Mouse (Mus musculus): ENCODE results near the gene Mroh7. TPM values are rescaled to one million over a fixed set of nuclear protein-coding genes. Genes with fewer than 3 reads are reported as not detected.

Mroh7 gene
- polyA plus RNA-seq (2014; fragmentation: Illumina TruSeq; extraction: RNeasy Lipid Tissue Mini Kit (QIAGEN cat#74804); ENCODE audit: low read depth, low replicate concordance): not detected

DNA sequence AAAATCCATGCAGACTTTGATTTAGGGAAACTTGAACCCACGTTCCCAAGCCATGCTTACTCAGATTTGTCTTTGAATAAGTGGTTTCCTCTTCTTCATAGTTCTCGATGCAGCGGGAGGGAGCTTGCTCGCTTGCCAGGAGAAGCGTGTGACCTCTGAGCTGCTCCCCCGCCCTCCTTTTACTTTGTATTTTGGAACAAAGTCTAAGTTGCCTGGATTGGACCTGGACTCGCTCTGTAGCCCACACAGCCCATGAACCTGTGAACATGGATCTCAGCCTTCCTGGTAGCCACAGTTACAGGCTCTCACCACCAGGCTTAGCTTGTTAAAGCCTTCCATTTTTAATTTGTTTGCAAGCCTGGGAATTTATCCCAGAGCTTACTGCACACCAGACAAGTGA is at the start of gene Mroh7:
Gene Mroh7, minus strand, starts transcription at position 112 of the 400 bp plus-strand sequence.

DNA sequence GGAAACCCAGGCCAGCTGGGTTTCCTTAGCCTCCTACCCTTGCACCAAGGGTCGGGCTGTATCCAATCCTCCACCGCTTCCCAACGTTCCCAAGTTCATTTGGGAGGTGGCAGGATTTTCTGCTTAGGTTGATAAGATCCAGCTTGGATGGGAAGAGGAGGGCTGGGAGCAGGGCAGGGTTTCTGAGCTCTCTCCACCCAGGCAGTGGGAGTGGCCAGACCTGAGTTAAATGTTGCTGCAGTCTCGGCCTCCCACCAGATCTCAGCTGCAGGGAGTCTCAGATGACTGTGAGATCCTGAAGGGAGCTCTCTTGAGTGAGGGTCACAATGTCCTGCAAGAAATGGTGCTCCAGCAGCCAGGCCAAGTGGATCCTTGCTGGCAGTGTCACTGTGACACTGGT is 2.9 kb upstream of the Mroh7 start, which contains the start of gene Fam151a:
Gene Fam151a, plus strand, starts transcription at position 254 of the 400 bp plus-strand sequence.

GRCm38 (mm10) chr4:106678442-106679118 is 52.1 kb downstream of the Mroh7 start, which contains the start of gene Ttc4:
Gene Ttc4, minus strand, starts transcription at chr4:106678944.

GRCm38 (mm10) chr4:106650833-106651527 is 79.7 kb downstream of the Mroh7 start, which contains the start of gene Pars2:
Gene Pars2, plus strand, starts transcription at chr4:106651069.

Other genes with a start within 250 kb of the Mroh7 start
- gene Bsnd, start 238.6 kb downstream of the Mroh7 start, polyA plus RNA-seq (2014; fragmentation: Illumina TruSeq; extraction: RNeasy Lipid Tissue Mini Kit (QIAGEN cat#74804); ENCODE audit: low read depth, low replicate concordance): not detected
- gene Dhcr24, start 169.9 kb downstream of the Mroh7 start, polyA plus RNA-seq (2014; fragmentation: Illumina TruSeq; extraction: RNeasy Lipid Tissue Mini Kit (QIAGEN cat#74804); ENCODE audit: low read depth, low replicate concordance): 47.8 TPM
- gene Lexm, start 113.7 kb downstream of the Mroh7 start, polyA plus RNA-seq (2014; fragmentation: Illumina TruSeq; extraction: RNeasy Lipid Tissue Mini Kit (QIAGEN cat#74804); ENCODE audit: low read depth, low replicate concordance): not detected
- gene Ttc22, start 108.5 kb downstream of the Mroh7 start, polyA plus RNA-seq (2014; fragmentation: Illumina TruSeq; extraction: RNeasy Lipid Tissue Mini Kit (QIAGEN cat#74804); ENCODE audit: low read depth, low replicate concordance): not detected
- 0.58 TPM for gene Pars2, start 79.9 kb downstream of the Mroh7 start, polyA plus RNA-seq (2014; fragmentation: Illumina TruSeq; extraction: RNeasy Lipid Tissue Mini Kit (QIAGEN cat#74804); ENCODE audit: low read depth, low replicate concordance)
- gene Ttc4, start 52.0 kb downstream of the Mroh7 start, polyA plus RNA-seq (2014; fragmentation: Illumina TruSeq; extraction: RNeasy Lipid Tissue Mini Kit (QIAGEN cat#74804); ENCODE audit: low read depth, low replicate concordance): 14.6 TPM
- gene Fam151a, start 3.0 kb upstream of the Mroh7 start, polyA plus RNA-seq (2014; fragmentation: Illumina TruSeq; extraction: RNeasy Lipid Tissue Mini Kit (QIAGEN cat#74804); ENCODE audit: low read depth, low replicate concordance): not detected
- gene Acot11, start 74.1 kb upstream of the Mroh7 start, polyA plus RNA-seq (2014; fragmentation: Illumina TruSeq; extraction: RNeasy Lipid Tissue Mini Kit (QIAGEN cat#74804); ENCODE audit: low read depth, low replicate concordance): 0.77 TPM
- 34.5 TPM for gene Ssbp3, start 179.8 kb upstream of the Mroh7 start, polyA plus RNA-seq (2014; fragmentation: Illumina TruSeq; extraction: RNeasy Lipid Tissue Mini Kit (QIAGEN cat#74804); ENCODE audit: low read depth, low replicate concordance)

Data from liver, adult 10 weeks (tissue).